Mouse (Mus musculus): Measurements from ENCODE around the gene Slc22a22. TPM values are rescaled to one million over a fixed set of nuclear protein-coding genes. Genes with fewer than 3 reads are reported as not detected.

Gene Slc22a22
- polyA plus RNA-seq (2014; fragmentation: Nextera tagmentation; extraction: Ambion mirVana) = not detected in 2 replicates

- Histone ChIP-seq H3K4me2 (replicated peaks) (no peak within 1 kb of the TSS), H3K9me3 (ENCODE audit: control insufficient read depth, low read length) (peaks cover 8% of the 10 kb centered on the region; the same call in 1 of the 2 replicates), H3K4me1 (replicated peaks; ENCODE audit: control insufficient read depth, insufficient read depth, low read length) (no peaks in the 10 kb centered on the region), H3K9ac (no peak within 1 kb of the TSS), H3K4me3 (replicated peaks; ENCODE audit: low read length) (no peak within 1 kb of the TSS), H3K27ac (no peak within 1 kb of the TSS), H3K27me3 (ENCODE audit: control insufficient read depth, insufficient read depth, low read length) (no peaks in the 10 kb centered on the region), H3K36me3 (replicated peaks; ENCODE audit: control insufficient read depth, insufficient read depth) (no peaks in the 10 kb centered on the region)
- DNase-seq (ENCODE audit: low spot score) (no peak), ATAC-seq (ENCODE audit: low FRiP score) (no peak)
- 76% methylated on average over 2 of the region's 2 CpGs for WGBS
Observed at GRCm38 (mm10) chr15:57477525-57477924, at the start of gene Slc22a22. TSS of gene Slc22a22 (minus strand) at chr15:57477625.

- Histone ChIP-seq H3K4me2 (replicated peaks) (no peak overlapping the region), H3K27ac (no peak overlapping the region), H3K27me3 (ENCODE audit: control insufficient read depth, insufficient read depth, low read length) (no peaks in the 10 kb centered on the region), H3K4me1 (replicated peaks; ENCODE audit: control insufficient read depth, insufficient read depth, low read length) (no peaks in the 10 kb centered on the region), H3K4me3 (replicated peaks; ENCODE audit: low read length) (no peak overlapping the region), H3K9me3 (ENCODE audit: control insufficient read depth, low read length) (no peaks in the 10 kb centered on the region), H3K9ac (no peak overlapping the region), H3K36me3 (replicated peaks; ENCODE audit: control insufficient read depth, insufficient read depth) (no peaks in the 10 kb centered on the region)
- no peak for DNase-seq (ENCODE audit: low spot score)
- WGBS = 55% methylated on average over 10 of the region's 10 CpGs
- no peak for ATAC-seq (ENCODE audit: low FRiP score)
Observed at GRCm38 (mm10) chr15:57523510-57524298, 46.3 kb upstream of the Slc22a22 start.

GRCm38 (mm10) chr15:57522160-57522559 is 44.7 kb upstream of the Slc22a22 start:
- ATAC-seq (ENCODE audit: low FRiP score) (no peak), DNase-seq (ENCODE audit: low spot score) (no peak)
- no peak overlapping the region for H3K27ac ChIP-seq
- H3K36me3 ChIP-seq (replicated peaks; ENCODE audit: control insufficient read depth, insufficient read depth) = no peaks in the 10 kb centered on the region
- no peaks in the 10 kb centered on the region for H3K27me3 ChIP-seq (ENCODE audit: control insufficient read depth, insufficient read depth, low read length)
- 71% methylated on average over 1 of the region's 1 CpGs for WGBS
- H3K4me3 ChIP-seq (replicated peaks; ENCODE audit: low read length) = no peak overlapping the region
- no peaks in the 10 kb centered on the region for H3K4me1 ChIP-seq (replicated peaks; ENCODE audit: control insufficient read depth, insufficient read depth, low read length)
- no peak overlapping the region for H3K4me2 ChIP-seq (replicated peaks)
- no peak overlapping the region for H3K9ac ChIP-seq
- H3K9me3 ChIP-seq (ENCODE audit: control insufficient read depth, low read length) = no peaks in the 10 kb centered on the region

- Histone ChIP-seq H3K4me3 (replicated peaks; ENCODE audit: low read length) (no peak overlapping the region), H3K9ac (no peak overlapping the region), H3K27ac (no peak overlapping the region), H3K27me3 (ENCODE audit: control insufficient read depth, insufficient read depth, low read length) (no peaks in the 10 kb centered on the region), H3K4me2 (replicated peaks) (no peak overlapping the region), H3K9me3 (ENCODE audit: control insufficient read depth, low read length) (0 out of 2 replicates have a peak, but pooled peaks cover 5% of the 10 kb centered on the region), H3K36me3 (replicated peaks; ENCODE audit: control insufficient read depth, insufficient read depth) (no peaks in the 10 kb centered on the region), H3K4me1 (replicated peaks; ENCODE audit: control insufficient read depth, insufficient read depth, low read length) (no peaks in the 10 kb centered on the region)
- 30% methylated on average over 21 of the region's 21 CpGs for WGBS
- ATAC-seq (ENCODE audit: low FRiP score) = no peak; the same call in 1 of the 2 replicates
- no peak for DNase-seq (ENCODE audit: low spot score)
Observed at GRCm38 (mm10) chr15:57509185-57510172, 32.1 kb upstream of the Slc22a22 start.

DNA sequence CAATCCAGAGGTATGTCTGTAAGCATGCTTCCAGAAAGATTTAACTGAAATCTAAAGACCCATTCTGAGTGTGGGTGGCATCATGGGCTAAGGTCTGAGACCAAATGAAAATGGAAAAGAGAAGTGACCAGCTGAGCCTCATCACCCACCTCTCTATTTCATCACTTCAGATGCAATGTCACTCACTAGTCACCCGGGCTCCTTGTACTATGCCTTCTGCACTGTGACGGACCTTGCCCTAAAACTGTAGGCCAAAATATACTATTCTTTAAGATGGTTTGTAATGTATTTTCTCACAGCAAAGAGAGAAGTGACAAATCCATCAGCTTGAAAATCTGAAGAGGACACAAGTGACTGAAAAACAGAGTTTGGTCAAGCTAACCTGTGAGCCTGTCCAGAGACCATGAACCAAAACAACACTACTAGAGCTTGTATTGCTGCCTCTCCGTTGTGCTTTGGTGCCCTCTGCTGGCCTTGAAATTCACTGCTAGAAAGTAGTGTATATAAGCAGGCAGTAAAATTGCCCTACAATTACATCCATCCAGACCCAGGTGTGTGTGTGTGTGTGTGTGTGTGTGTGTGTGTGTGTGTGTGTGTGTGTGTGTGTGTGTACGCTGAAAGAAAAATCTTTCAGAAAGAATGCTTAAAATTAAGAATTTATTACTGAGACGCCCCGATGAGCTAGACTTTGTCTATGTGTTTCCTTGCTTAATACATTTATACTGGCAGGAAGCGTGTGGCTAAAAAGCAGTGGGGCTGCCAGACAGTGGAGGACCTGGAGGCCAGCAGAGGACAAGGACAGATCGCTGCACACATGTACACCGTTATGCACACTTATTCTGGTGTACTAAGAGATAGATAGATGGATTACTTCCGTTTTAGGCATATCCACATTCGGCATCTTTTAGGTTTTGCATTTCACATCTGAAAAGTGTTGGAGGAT is 31.1 kb upstream of the Slc22a22 start:
- no peak overlapping the region for H3K9ac ChIP-seq
- WGBS = 70% methylated on average over 11 of the region's 11 CpGs
- no peak overlapping the region for H3K27ac ChIP-seq
- H3K4me2 ChIP-seq (replicated peaks) = no peak overlapping the region
- no peak overlapping the region for H3K4me3 ChIP-seq (replicated peaks; ENCODE audit: low read length)
- H3K36me3 ChIP-seq (replicated peaks; ENCODE audit: control insufficient read depth, insufficient read depth) = no peaks in the 10 kb centered on the region
- H3K4me1 ChIP-seq (replicated peaks; ENCODE audit: control insufficient read depth, insufficient read depth, low read length) = no peaks in the 10 kb centered on the region
- DNase-seq (ENCODE audit: low spot score) (peak; percentile 90), ATAC-seq (ENCODE audit: low FRiP score) (peak; percentile 85)
- no peaks in the 10 kb centered on the region for H3K27me3 ChIP-seq (ENCODE audit: control insufficient read depth, insufficient read depth, low read length)
- H3K9me3 ChIP-seq (ENCODE audit: control insufficient read depth, low read length) = 0 out of 2 replicates have a peak, but pooled peaks cover 2% of the 10 kb centered on the region

DNA sequence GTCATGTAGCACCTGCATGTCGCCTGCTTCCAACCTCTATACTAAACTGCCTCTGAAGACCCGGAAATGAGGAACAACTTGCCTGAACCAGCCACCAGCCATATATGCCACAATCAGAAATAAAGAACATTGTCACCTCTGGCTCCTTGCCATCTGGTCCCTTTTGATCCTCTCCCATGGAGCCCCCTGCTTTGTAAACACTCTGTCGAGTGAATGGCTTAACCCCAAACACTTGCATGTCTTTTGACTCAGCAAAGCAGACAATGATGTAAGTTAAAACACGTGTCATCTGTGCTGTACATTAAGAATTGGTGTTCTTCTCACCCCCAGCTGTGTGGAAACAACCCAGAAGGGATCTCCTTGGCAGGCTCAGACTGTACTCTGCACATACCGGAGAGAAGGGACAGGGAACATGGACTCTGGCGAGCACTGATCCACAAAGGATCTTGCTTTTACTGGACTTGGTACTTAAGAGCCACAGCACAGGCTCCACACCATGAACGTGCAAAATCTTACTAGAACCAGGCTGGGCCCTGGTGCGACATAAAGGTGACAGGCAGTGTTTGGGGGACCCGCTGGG is 26.8 kb upstream of the Slc22a22 start:
- WGBS = 63% methylated on average over 9 of the region's 9 CpGs
- no peak overlapping the region for H3K27ac ChIP-seq
- no peaks in the 10 kb centered on the region for H3K9me3 ChIP-seq (ENCODE audit: control insufficient read depth, low read length)
- H3K9ac ChIP-seq = no peak overlapping the region
- no peak overlapping the region for H3K4me2 ChIP-seq (replicated peaks)
- no peaks in the 10 kb centered on the region for H3K27me3 ChIP-seq (ENCODE audit: control insufficient read depth, insufficient read depth, low read length)
- no peaks in the 10 kb centered on the region for H3K4me1 ChIP-seq (replicated peaks; ENCODE audit: control insufficient read depth, insufficient read depth, low read length)
- H3K36me3 ChIP-seq (replicated peaks; ENCODE audit: control insufficient read depth, insufficient read depth) = no peaks in the 10 kb centered on the region
- no peak overlapping the region for H3K4me3 ChIP-seq (replicated peaks; ENCODE audit: low read length)
- DNase-seq (ENCODE audit: low spot score) = no peak
- ATAC-seq (ENCODE audit: low FRiP score) = no peak

DNA sequence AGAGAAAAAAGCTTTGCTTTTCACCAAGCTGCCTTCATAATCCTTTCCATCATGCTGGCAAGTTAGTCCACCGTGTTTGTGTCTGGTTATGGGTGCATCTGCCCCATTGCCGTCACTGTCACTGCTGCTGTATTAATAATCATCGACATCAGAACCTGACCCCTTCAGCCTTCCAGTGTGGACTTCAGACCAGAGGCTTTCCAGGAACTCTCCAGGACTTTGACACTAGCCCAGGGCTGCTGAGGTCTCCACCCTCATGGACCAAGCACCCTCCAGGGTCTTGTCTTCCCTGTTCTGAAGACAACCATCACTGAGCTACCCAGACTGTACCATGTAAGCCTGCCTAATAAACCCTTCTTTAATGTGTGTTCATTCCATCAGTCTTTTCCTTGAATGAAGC is 26.2 kb upstream of the Slc22a22 start:
- Histone ChIP-seq H3K4me3 (replicated peaks; ENCODE audit: low read length) (no peak overlapping the region), H3K4me1 (replicated peaks; ENCODE audit: control insufficient read depth, insufficient read depth, low read length) (no peaks in the 10 kb centered on the region), H3K27ac (no peak overlapping the region), H3K36me3 (replicated peaks; ENCODE audit: control insufficient read depth, insufficient read depth) (no peaks in the 10 kb centered on the region), H3K4me2 (replicated peaks) (no peak overlapping the region), H3K9ac (no peak overlapping the region), H3K9me3 (ENCODE audit: control insufficient read depth, low read length) (no peaks in the 10 kb centered on the region), H3K27me3 (ENCODE audit: control insufficient read depth, insufficient read depth, low read length) (no peaks in the 10 kb centered on the region)
- DNase-seq (ENCODE audit: low spot score) = no peak
- 88% methylated on average over 3 of the region's 3 CpGs for WGBS
- no peak for ATAC-seq (ENCODE audit: low FRiP score)

DNA sequence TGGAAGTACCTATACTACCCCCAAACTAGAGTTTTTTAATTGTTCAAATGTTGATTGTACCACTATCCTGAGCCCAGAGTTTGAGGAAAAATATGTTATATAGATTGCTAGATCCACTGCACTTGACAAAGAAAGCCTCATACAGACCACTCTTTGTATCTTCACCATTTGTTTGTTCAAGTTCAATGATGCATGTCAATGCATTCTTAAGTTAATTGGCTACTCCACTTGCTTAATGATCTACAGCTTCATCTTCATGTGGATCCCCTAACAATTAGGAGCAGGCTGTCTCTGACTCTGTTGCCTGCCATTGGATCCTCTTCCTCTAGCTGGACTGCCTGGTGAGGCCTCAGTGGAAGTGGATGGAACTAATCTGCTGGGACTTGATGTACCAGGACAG is 24.1 kb upstream of the Slc22a22 start:
- Histone ChIP-seq H3K36me3 (replicated peaks; ENCODE audit: control insufficient read depth, insufficient read depth) (no peaks in the 10 kb centered on the region), H3K4me1 (replicated peaks; ENCODE audit: control insufficient read depth, insufficient read depth, low read length) (no peaks in the 10 kb centered on the region), H3K4me3 (replicated peaks; ENCODE audit: low read length) (no peak overlapping the region), H3K27ac (no peak overlapping the region), H3K27me3 (ENCODE audit: control insufficient read depth, insufficient read depth, low read length) (no peaks in the 10 kb centered on the region), H3K4me2 (replicated peaks) (no peak overlapping the region), H3K9ac (no peak overlapping the region), H3K9me3 (ENCODE audit: control insufficient read depth, low read length) (no peaks in the 10 kb centered on the region)
- DNase-seq (ENCODE audit: low spot score) (no peak), ATAC-seq (ENCODE audit: low FRiP score) (no peak)

Data from hindbrain, embryonic 14.5 days (tissue).